Mouse (Mus musculus): Measurements from ENCODE around the gene B3gnt9.

- no peak for TF ChIP-seq POLR2A (IDR thresholded peaks at IDR 0.05; ENCODE audit: control insufficient read depth, extremely low read depth, insufficient read depth, low read length, poor library complexity)
- TF ChIP-seq CTCF (IDR thresholded peaks at IDR 0.05; ENCODE audit: borderline replicate concordance, control insufficient read depth, extremely low read depth, insufficient read depth, low read length, poor library complexity): no peak
Observed at GRCm38 (mm10) chr8:105293405-105293804, 38.5 kb upstream of the B3gnt9 start.

Measured in thymus, adult 2 months (tissue).